Mouse (Mus musculus): Measurements from ENCODE around the gene Bahd1. TPM values are rescaled to one million over a fixed set of nuclear protein-coding genes. Genes with fewer than 3 reads are reported as not detected.

The Bahd1 gene
- 25.4 and 26.8 TPM in 2 replicates for polyA plus RNA-seq (2012; rRNA removed)

- DNase-seq (ENCODE audit: extremely low spot score in 1 of 2, low spot score in 1 of 2), result peak in 1 of 2 experiments; percentile 45
These were observed at the start of gene Bahd1 for GRCm38 (mm10) chr2:118899981-118900825. Gene Bahd1 (plus strand): TSS chr2:118900377.

DNA sequence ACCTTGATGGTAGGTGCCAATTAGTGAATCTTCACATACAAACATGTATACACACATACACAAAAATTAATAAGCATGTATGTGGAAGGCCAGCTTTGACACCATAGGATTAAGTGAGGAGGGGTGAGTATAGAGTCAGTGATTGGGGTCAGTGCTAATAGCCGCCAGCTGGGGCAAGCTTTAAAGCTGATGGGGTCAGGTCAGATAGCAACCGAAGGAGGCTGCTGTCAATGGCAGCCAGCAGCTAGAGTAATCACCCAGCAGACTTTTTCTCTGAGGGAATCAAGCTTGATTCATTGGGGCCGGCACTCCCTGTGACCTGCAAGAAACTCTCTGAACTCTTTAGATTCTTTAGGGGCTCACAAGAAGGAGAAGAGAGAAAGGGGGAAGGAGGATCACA lies 48.4 kb upstream of the Bahd1 start:
- DNase-seq (ENCODE audit: extremely low spot score in 1 of 2, low spot score in 1 of 2), result no peak

- DNase-seq (ENCODE audit: extremely low spot score in 1 of 2, low spot score in 1 of 2), result peak; percentile 93 to 95
These were observed 38.5 kb upstream of the Bahd1 start, which contains the start of gene Ivd for GRCm38 (mm10) chr2:118861454-118862339. Gene Ivd (plus strand): TSS chr2:118861954.

DNA sequence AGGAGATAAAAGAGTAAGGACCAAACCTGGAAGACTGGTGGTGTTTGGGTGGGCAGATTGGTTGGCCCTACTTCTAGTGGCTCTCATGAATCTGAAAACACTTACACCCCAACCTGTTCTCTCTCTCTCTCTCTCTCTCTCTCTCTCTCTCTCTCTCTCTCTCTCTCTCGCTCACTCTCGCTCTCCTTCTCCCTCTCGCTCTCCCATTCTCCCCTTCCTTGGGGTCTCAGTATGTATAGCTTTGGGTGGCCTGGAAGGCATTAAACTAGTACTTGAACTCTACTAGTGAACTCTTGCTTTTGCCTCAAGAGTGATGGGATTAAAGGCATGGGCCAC lies 37.9 kb upstream of the Bahd1 start:
- DNase-seq (ENCODE audit: extremely low spot score in 1 of 2, low spot score in 1 of 2), result no peak

DNA sequence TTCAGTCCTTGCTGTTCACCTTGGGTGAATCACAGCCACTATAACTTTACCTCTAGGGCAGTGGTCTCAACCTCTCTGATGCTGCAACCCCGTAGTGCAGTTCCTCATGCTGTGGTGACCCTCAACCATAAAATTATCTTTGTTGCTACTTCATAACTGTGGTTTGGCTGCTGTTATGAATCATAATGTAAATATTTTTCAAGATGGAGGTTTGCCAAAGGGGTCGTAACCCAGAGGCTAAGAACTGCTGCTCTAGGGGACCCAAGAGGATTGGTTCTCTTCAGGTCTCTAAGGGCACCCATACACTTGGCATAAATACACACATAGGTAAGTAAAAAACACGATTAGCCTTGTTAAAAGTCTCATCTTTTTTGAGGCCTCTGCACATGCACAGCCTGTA lies 29.6 kb upstream of the Bahd1 start:
- DNase-seq (ENCODE audit: extremely low spot score in 1 of 2, low spot score in 1 of 2), result no peak

DNA sequence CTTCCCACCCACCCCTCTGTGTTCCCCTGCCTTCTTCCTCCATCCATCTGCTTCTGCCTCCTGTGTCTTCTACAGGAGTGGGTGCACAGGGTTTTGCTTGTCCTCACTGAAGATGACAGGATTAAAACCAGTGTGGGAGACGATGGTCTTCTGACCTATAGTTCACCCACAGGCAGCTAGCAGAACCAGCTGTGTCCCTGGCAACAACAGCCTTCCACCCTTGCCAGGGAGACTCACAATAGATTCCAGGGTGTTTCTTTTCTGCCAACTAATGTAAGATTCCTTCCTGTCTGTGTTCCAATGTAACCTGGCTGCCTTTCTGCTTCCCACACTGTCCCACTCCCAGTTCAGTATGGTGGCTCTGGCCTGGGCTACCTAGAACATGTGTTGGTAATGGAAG lies 29.1 kb upstream of the Bahd1 start:
- DNase-seq (ENCODE audit: extremely low spot score in 1 of 2, low spot score in 1 of 2), result no peak

DNA sequence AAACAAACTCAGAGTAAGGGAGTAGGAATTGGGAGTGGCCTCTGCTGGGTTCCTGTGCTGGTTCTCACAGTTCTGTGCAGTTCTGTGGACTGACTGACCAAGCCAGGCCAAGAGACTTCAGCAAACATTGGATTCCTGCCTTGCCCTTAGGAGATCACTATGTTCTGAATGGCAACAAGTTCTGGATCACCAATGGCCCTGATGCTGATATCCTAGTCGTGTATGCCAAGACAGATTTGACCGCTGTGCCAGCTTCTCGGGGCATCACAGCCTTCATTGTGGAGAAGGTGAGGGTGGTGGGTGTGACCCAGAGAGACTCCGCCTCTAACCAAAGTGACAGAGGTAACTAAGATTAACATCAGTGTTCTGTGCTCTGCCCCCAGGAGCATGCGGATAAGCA lies 27.2 kb upstream of the Bahd1 start:
- DNase-seq (ENCODE audit: extremely low spot score in 1 of 2, low spot score in 1 of 2), result no peak

GRCm38 (mm10) chr2:118873890-118874430 lies 26.2 kb upstream of the Bahd1 start:
- no peak for DNase-seq (ENCODE audit: extremely low spot score in 1 of 2, low spot score in 1 of 2)

DNA sequence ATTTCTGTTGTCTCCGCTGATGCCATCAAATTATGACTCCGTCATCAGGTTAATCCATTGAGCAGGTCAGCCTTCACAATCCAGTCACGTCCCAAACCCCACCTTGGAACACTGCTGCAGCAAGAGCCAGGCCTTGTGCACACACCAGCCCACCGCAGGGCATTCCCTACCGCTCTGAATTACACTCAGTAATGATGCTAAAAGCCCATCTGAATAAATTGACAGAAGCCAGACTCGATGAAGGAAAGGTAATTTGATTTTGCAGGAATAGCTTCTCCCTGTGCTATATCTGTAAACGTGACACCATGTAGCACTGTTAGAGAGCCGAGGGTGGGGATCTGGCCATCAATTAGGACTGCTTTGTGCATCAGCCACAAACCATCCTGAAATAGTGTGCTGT lies 24.9 kb upstream of the Bahd1 start:
- no peak for DNase-seq (ENCODE audit: extremely low spot score in 1 of 2, low spot score in 1 of 2)

GRCm38 (mm10) chr2:118876453-118876852 lies 23.7 kb upstream of the Bahd1 start:
- no peak for DNase-seq (ENCODE audit: extremely low spot score in 1 of 2, low spot score in 1 of 2)

DNA sequence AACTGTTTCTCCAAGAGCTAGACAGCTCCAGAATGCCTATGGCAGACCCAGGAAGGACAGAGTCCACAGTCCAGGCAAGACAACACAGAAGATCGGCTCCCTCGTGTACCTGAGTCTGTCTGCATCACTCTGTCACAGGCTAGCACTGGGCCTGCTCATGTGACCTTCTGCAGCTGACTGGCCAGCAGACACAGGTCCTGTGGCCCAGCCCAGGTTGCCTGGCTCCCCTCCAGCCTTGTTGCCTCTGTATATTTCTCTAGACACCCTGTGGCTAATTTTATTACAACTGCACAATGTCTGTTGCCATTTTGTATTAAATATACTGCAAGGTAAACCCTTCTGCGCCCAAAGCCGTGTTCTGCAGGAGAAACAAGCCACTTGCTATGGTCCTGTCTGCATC lies 19.2 kb upstream of the Bahd1 start:
- no peak for DNase-seq (ENCODE audit: extremely low spot score in 1 of 2, low spot score in 1 of 2)

DNA sequence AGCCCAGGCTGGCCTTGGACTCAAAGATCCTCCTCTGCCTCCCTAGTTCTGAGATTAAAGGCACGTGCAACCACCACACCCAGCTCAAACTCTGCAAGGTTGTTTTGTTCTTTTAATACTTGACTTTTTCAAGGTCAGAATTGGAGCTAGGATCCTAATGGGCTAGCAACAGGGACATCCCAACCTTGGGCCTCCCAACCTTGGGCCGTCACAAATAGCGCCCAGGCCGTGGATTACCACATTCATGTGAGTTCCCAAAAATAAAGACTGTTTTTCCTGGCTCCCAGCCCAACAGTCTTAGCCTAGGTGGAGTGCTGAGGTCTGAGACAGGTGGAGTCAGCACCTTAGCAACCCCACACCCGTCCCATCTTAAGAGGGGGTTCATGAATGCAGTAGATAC lies 18.2 kb upstream of the Bahd1 start:
- no peak for DNase-seq (ENCODE audit: extremely low spot score in 1 of 2, low spot score in 1 of 2)

- DNase-seq (ENCODE audit: extremely low spot score in 1 of 2, low spot score in 1 of 2), result peak in 1 of 2 experiments; percentile 95
These were observed 17.1 kb upstream of the Bahd1 start for GRCm38 (mm10) chr2:118882840-118883679.

DNA sequence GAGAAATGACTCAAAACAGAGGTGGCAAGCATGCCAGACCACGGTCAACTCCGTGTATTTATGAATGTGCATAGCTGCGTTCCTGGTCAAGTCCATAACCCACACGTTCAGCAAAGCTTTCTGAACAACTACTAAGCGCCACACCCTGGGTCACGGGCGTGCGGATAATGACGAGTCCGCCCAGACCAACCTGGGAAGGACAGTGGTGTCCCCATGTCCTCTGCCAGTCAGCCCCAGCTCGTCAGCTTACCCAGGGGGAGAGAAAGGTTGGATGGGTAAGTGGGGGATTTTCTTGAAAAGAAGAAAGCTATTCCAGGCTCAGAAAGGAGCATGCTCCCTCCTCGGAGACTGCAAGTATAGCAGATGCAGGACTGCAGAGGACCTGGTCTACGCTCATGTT lies 12.7 kb upstream of the Bahd1 start:
- no peak for DNase-seq (ENCODE audit: extremely low spot score in 1 of 2, low spot score in 1 of 2)

GRCm38 (mm10) chr2:118887845-118888548 lies 12.2 kb upstream of the Bahd1 start:
- DNase-seq (ENCODE audit: extremely low spot score in 1 of 2, low spot score in 1 of 2), result no peak

- no peak for DNase-seq (ENCODE audit: extremely low spot score in 1 of 2, low spot score in 1 of 2)
These were observed 9.0 kb upstream of the Bahd1 start for GRCm38 (mm10) chr2:118891173-118891572.

GRCm38 (mm10) chr2:118895990-118896913 lies 3.9 kb upstream of the Bahd1 start:
- no peak for DNase-seq (ENCODE audit: extremely low spot score in 1 of 2, low spot score in 1 of 2)

- no peak for DNase-seq (ENCODE audit: extremely low spot score in 1 of 2, low spot score in 1 of 2)
These were observed 3.3 kb upstream of the Bahd1 start for GRCm38 (mm10) chr2:118896914-118897291.

GRCm38 (mm10) chr2:118897392-118897791 lies 2.8 kb upstream of the Bahd1 start:
- no peak for DNase-seq (ENCODE audit: extremely low spot score in 1 of 2, low spot score in 1 of 2)
